Mouse (Mus musculus) intestine, postnatal 0 days (tissue): Measurements from ENCODE around the gene Tmem203. TPM values are rescaled to one million over a fixed set of nuclear protein-coding genes. Genes with fewer than 3 reads are reported as not detected.

Experiments used
- ATAC-seq: fragments of 200-750 bp; cut with Nextera tagmentation; 2 replicates; pipeline ENCODE4 v1.8.0; 2017; ENCODE audit warnings: mild to moderate bottlenecking, moderate TSS enrichment, moderate library complexity
- H3K27ac ChIP-seq: fragments of 300-500 bp; sonication (generic); 2 replicates; pipeline ENCODE4 v1.5.1; 2014; ENCODE audit warnings: mild to moderate bottlenecking, low read depth, low read length, moderate library complexity
- H3K27me3 ChIP-seq: fragments of 300-500 bp; sonication (generic); replicated peaks from 2 replicates; pipeline ENCODE4 v1.6.1; 2014; ENCODE audit warnings: low read length, mixed read lengths; ENCODE audit not compliant: control insufficient read depth, insufficient read depth
- H3K36me3 ChIP-seq: fragments of 300-500 bp; sonication (generic); 2 replicates; pipeline ENCODE4 v1.6.1; 2014; ENCODE audit warnings: mild to moderate bottlenecking, moderate library complexity; ENCODE audit not compliant: control insufficient read depth, insufficient read depth
- H3K4me1 ChIP-seq: fragments of 300-500 bp; sonication (generic); replicated peaks from 2 replicates; pipeline ENCODE4 v1.6.1; 2014; ENCODE audit warnings: antibody characterized with exemption, low read length, mixed read lengths; ENCODE audit not compliant: control insufficient read depth, insufficient read depth
- H3K4me2 ChIP-seq: fragments of 300-500 bp; sonication (generic); replicated peaks from 2 replicates; pipeline ENCODE4 v1.6.1; 2014; ENCODE audit warnings: low read depth, mild to moderate bottlenecking, moderate library complexity
- H3K4me3 ChIP-seq: fragments of 300-500 bp; sonication (generic); 2 replicates; pipeline ENCODE4 v1.5.1; 2014; ENCODE audit warnings: low read depth, low read length
- H3K9ac ChIP-seq: fragments of 300-500 bp; sonication (generic); 2 replicates; pipeline ENCODE4 v1.6.1; 2014; ENCODE audit warnings: mild to moderate bottlenecking, low read depth, low read length
- H3K9me3 ChIP-seq: fragments of 300-500 bp; sonication (generic); 2 replicates; pipeline ENCODE4 v1.6.1; 2016; ENCODE audit warnings: mixed run types; ENCODE audit not compliant: control insufficient read depth
- CTCF ChIP-seq: sonication (generic); IDR thresholded peaks from 2 replicates; pipeline ENCODE4 v1.5.1; 2016; ENCODE audit warnings: low read depth, mild to moderate bottlenecking, control low read depth, antibody characterized with exemption, moderate library complexity
- WGBS: fragments of 180-500 bp; shearing (Covaris S2); extraction: QIAGEN DNeasy Blood & Tissue Kit; methylation state at CpG from one replicate; pipeline ENCODE4 v1.1.7; 2014; 5-methylcytosine and 5-hydroxymethylcytosine counted together
- polyA plus RNA-seq: library from polyadenylated mRNA; unstranded; fragments of >200 nt; fragmentation: Nextera tagmentation; extraction: Ambion mirVana; gene quantifications from 2 replicates; pipeline ENCODE4 v1.2.1, GENCODE M21; 2015

The Tmem203 gene
- polyA plus RNA-seq, 1 experiment from 2014 or later, result 40.3 TPM

GRCm38 (mm10) chr2:25240723-25241437 lies 14.4 kb upstream of the Tmem203 start:
- peak; percentile 61 for ATAC-seq
- H3K27me3 ChIP-seq, result 0 out of 2 replicates have a peak, but pooled peaks cover 3% of the 10 kb centered on the region
- WGBS, result under 1% methylated on average over 29 of the region's 29 CpGs
- peak overlapping the region; percentile 13; the same call in 1 of the 2 replicates for H3K9ac ChIP-seq
- H3K36me3 ChIP-seq, result no peaks in the 10 kb centered on the region; the same call in 1 of the 2 replicates
- H3K4me1 ChIP-seq, result peaks cover 9% of the 10 kb centered on the region
- no peaks in the 10 kb centered on the region for H3K9me3 ChIP-seq
- H3K27ac ChIP-seq, result peak overlapping the region; percentile 55
- H3K4me2 ChIP-seq, result peak overlapping the region; percentile 93
- H3K4me3 ChIP-seq, result peak overlapping the region; percentile 49
- TF ChIP-seq CTCF, result no peak

- H3K9ac ChIP-seq, result no peak overlapping the region
- no peaks in the 10 kb centered on the region for H3K9me3 ChIP-seq
- H3K4me1 ChIP-seq, result peaks cover 9% of the 10 kb centered on the region; the same call in 1 of the 2 replicates
- WGBS, result 10% methylated on average over 6 of the region's 6 CpGs
- H3K4me2 ChIP-seq, result peak overlapping the region; percentile 93
- peak; percentile 67 for ATAC-seq
- peak overlapping the region; percentile 74 for H3K27ac ChIP-seq
- H3K36me3 ChIP-seq, result no peaks in the 10 kb centered on the region; the same call in 1 of the 2 replicates
- peak overlapping the region; percentile 49; the same call in 1 of the 2 replicates for H3K4me3 ChIP-seq
- H3K27me3 ChIP-seq, result 0 out of 2 replicates have a peak, but pooled peaks cover 3% of the 10 kb centered on the region
- TF ChIP-seq CTCF, result no peak
Measured at GRCm38 (mm10) chr2:25241438-25241775, 13.8 kb upstream of the Tmem203 start.

GRCm38 (mm10) chr2:25242101-25242506 lies 13.1 kb upstream of the Tmem203 start, which contains the start of the genes Rnf208 and Cysrt1:
Gene Rnf208, plus strand, starts transcription at chr2:25242255.
Gene Cysrt1, minus strand, starts transcription at chr2:25242452.
- Histone ChIP-seq H3K9ac (peak within 1 kb of the TSS; percentile 75), H3K4me1 (peaks cover 9% of the 10 kb centered on the region; the same call in 1 of the 2 replicates), H3K9me3 (no peaks in the 10 kb centered on the region), H3K36me3 (peaks cover under 1% of the 10 kb centered on the region; the same call in 1 of the 2 replicates), H3K27ac (peak within 1 kb of the TSS; percentile 74), H3K4me3 (peak within 1 kb of the TSS; percentile 49), H3K4me2 (peak within 1 kb of the TSS; percentile 93), H3K27me3 (0 out of 2 replicates have a peak, but pooled peaks cover 3% of the 10 kb centered on the region)
- ATAC-seq, result no peak
- no peak for TF ChIP-seq CTCF
- WGBS, result under 1% methylated on average over 50 of the region's 59 CpGs

GRCm38 (mm10) chr2:25243342-25243741 lies 11.9 kb upstream of the Tmem203 start:
- H3K4me1 ChIP-seq, result peaks cover 9% of the 10 kb centered on the region; the same call in 1 of the 2 replicates
- ATAC-seq, result no peak
- H3K9me3 ChIP-seq, result no peaks in the 10 kb centered on the region
- peak overlapping the region; percentile 93 for H3K4me2 ChIP-seq
- WGBS, result 79% methylated on average over 8 of the region's 8 CpGs
- peaks cover 12% of the 10 kb centered on the region; the same call in 1 of the 2 replicates for H3K36me3 ChIP-seq
- 0 out of 2 replicates have a peak overlapping the region, but pooled peaks have one; percentile 74 for H3K27ac ChIP-seq
- TF ChIP-seq CTCF, result no peak
- no peak overlapping the region for H3K4me3 ChIP-seq
- no peak overlapping the region for H3K9ac ChIP-seq
- H3K27me3 ChIP-seq, result 0 out of 2 replicates have a peak, but pooled peaks cover 3% of the 10 kb centered on the region

- H3K9ac ChIP-seq, result no peak overlapping the region
- TF ChIP-seq CTCF, result no peak
Measured at GRCm38 (mm10) chr2:25244144-25244543, 11.1 kb upstream of the Tmem203 start.

More at GRCm38 (mm10) chr2:25244144-25244543, 11.1 kb upstream of the Tmem203 start:
- Histone ChIP-seq H3K4me1 (peaks cover 9% of the 10 kb centered on the region; the same call in 1 of the 2 replicates), H3K9me3 (no peaks in the 10 kb centered on the region), H3K4me3 (no peak overlapping the region), H3K36me3 (peaks cover 19% of the 10 kb centered on the region; the same call in 1 of the 2 replicates), H3K4me2 (no peak overlapping the region), H3K27ac (no peak overlapping the region), H3K27me3 (0 out of 2 replicates have a peak, but pooled peaks cover 3% of the 10 kb centered on the region)
- no peak for ATAC-seq
- 84% methylated on average over 4 of the region's 4 CpGs for WGBS
